In the genomic region with DNA sequence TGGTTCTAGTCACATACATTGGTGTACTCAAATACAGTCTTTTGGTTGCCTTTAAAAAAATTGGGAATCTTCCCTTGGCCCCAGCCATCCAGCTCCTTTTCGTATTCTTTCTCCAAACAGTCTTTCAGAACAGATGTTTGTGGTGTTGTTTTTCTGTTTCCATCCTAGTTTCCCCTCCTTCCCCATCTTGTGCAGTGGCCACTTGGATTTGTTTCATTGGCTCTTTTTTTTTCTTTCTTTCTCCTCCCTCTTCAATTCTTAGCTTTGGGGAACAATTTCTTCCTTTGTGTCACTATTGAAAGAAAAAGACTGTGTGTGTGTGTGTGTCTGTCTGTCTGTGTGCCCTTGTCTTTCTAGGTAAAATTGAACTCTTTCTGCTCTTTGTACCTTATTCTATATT, we compare ENCODE assay signal across 8 mouse cellular contexts. TPM values are rescaled to one million over a fixed set of nuclear protein-coding genes. Genes with fewer than 3 reads are reported as not detected.
A peak's percentile ranks its signal among the peaks of the same experiment; 100 is the strongest.
DNase-seq lines count a peak whose midpoint lies in the region; ATAC-seq and TF ChIP-seq lines count a peak whose summit lies in the region.
"Had no signal": no experiment of that assay in that cellular context is flagged by ENCODE, and none has a peak within 500 bp of the region (broad histone marks: within the 10 kb centered on the region; RNA-seq: fewer than 3 reads in every experiment).

No protein-coding gene starts in this region.

- H3K9me3 ChIP-seq in lung, embryonic 15.5 days: no peaks in the 10 kb centered on the region
- H3K9me3 ChIP-seq in limb, embryonic 11.5 days (ENCODE audit: control insufficient read depth, low read length): no peaks in the 10 kb centered on the region

- intact Hi-C loops in left cerebral cortex, postnatal 14 days (cut with DNase I): no loop called here

- peaks cover 37% of the 10 kb centered on the region for H3K36me3 ChIP-seq in lung, embryonic 15.5 days
- H3K36me3 ChIP-seq in limb, embryonic 11.5 days (ENCODE audit: control insufficient read depth, insufficient read depth, low read length): no peaks in the 10 kb centered on the region; the same call in 1 of the 2 replicates
- H3K36me3 ChIP-seq in small intestine, adult 2 months (ENCODE audit: control insufficient read depth, insufficient read depth, low read length): peaks cover 32% of the 10 kb centered on the region

- no peak for TF ChIP-seq CTCF in embryonic fibroblast, embryonic 13.5 days (IDR thresholded peaks at IDR 0.05; ENCODE audit: borderline replicate concordance, insufficient read depth, low read length)
- TF ChIP-seq CTCF in small intestine, adult 2 months (IDR thresholded peaks at IDR 0.05; ENCODE audit: extremely low read depth, insufficient read length, insufficient replicate concordance, low read depth, low read length): no peak

- peak overlapping the region; percentile 74 for H3K9ac ChIP-seq in lung, embryonic 15.5 days
- H3K9ac ChIP-seq in limb, embryonic 11.5 days (ENCODE audit: low read length): no peak overlapping the region

- no peak; the same call in 1 of the 2 replicates for TF ChIP-seq POLR2A in embryonic fibroblast, embryonic 13.5 days (IDR thresholded peaks at IDR 0.05; ENCODE audit: low read depth, low read length)
- no peak for TF ChIP-seq POLR2A in small intestine, adult 2 months (IDR thresholded peaks at IDR 0.05; ENCODE audit: low read depth, low read length)

- H3K4me2 ChIP-seq in lung, embryonic 15.5 days: peak overlapping the region; percentile 68
- H3K4me2 ChIP-seq in limb, embryonic 11.5 days (ENCODE audit: low read depth, severe bottlenecking): peak overlapping the region; percentile 59

- peak overlapping the region; percentile 56 for H3K4me3 ChIP-seq in lung, embryonic 15.5 days
- peak overlapping the region; percentile 72 for H3K4me3 ChIP-seq in embryonic fibroblast, embryonic 13.5 days (ENCODE audit: insufficient read depth, low read length)
- peak overlapping the region; percentile 67 for H3K4me3 ChIP-seq in limb, embryonic 11.5 days (ENCODE audit: low read depth, low read length)
- H3K4me3 ChIP-seq in small intestine, adult 2 months (ENCODE audit: low read depth, low read length): no peak overlapping the region; the same call in 1 of the 2 replicates

- H3K27me3 ChIP-seq in lung, embryonic 15.5 days: no peaks in the 10 kb centered on the region
- H3K27me3 ChIP-seq in limb, embryonic 11.5 days (ENCODE audit: control insufficient read depth, insufficient read depth, low read length): no peaks in the 10 kb centered on the region
- H3K27me3 ChIP-seq in small intestine, adult 2 months (ENCODE audit: control insufficient read depth, insufficient read depth, low read length): no peaks in the 10 kb centered on the region

- H3K27ac ChIP-seq in lung, embryonic 15.5 days: peak overlapping the region; percentile 100
- H3K27ac ChIP-seq in embryonic fibroblast, embryonic 13.5 days (ENCODE audit: insufficient read depth, low read length): peak overlapping the region; percentile 98
- no peak overlapping the region for H3K27ac ChIP-seq in limb, embryonic 11.5 days (replicated peaks; ENCODE audit: low read depth, low read length)
- H3K27ac ChIP-seq in small intestine, adult 2 months (ENCODE audit: insufficient read depth, low read depth, low read length): peak overlapping the region; percentile 97; the same call in 1 of the 2 replicates

- no peak for ATAC-seq in lung, embryonic 15.5 days (ENCODE audit: borderline replicate concordance, extremely low read depth, low FRiP score, low TSS enrichment)
- no peak for ATAC-seq in limb, embryonic 11.5 days (ENCODE audit: insufficient number of reproducible peaks, low FRiP score, low TSS enrichment, low read depth)
- ATAC-seq in erythroid progenitor cell, adult 5-6 weeks (replicated peaks; ENCODE audit: low FRiP score, poor library complexity, severe bottlenecking): no peak

- DNase-seq in lung, postnatal 10 days: no peak
- no peak for DNase-seq in limb, embryonic 11.5 days (ENCODE audit: low spot score)
- DNase-seq in left cerebral cortex, postnatal 14 days (ENCODE audit: low spot score in 2 of 2): no peak

- 33% methylated on average over 1 of the region's 1 CpGs for WGBS in lung, embryonic 15.5 days
- 96% methylated on average over 1 of the region's 1 CpGs for WGBS in limb, embryonic 11.5 days
- 51% methylated on average over 1 of the region's 1 CpGs for WGBS in small intestine, adult 2 months

- H3K4me1 ChIP-seq in lung, embryonic 15.5 days: peaks cover 14% of the 10 kb centered on the region
- H3K4me1 ChIP-seq in embryonic fibroblast, embryonic 13.5 days (ENCODE audit: control insufficient read depth, insufficient read depth, low read length): no peaks in the 10 kb centered on the region
- 0 out of 2 replicates have a peak, but pooled peaks cover 2% of the 10 kb centered on the region for H3K4me1 ChIP-seq in limb, embryonic 11.5 days (ENCODE audit: control insufficient read depth, insufficient read depth, low read length)
- peaks cover 3% of the 10 kb centered on the region; the same call in 1 of the 2 replicates for H3K4me1 ChIP-seq in small intestine, adult 2 months (ENCODE audit: control insufficient read depth, insufficient read depth, insufficient read length, low read length)

RNA-seq across cellular contexts. Expression of gene Cflar, which starts 3.1 kb away (rescaled TPM):
- polyA plus RNA-seq in lung, embryonic 15.5 days (2015; fragmentation: Nextera tagmentation; extraction: Ambion mirVana): 41.0 and 44.2 TPM in 2 replicates
- polyA plus RNA-seq in embryonic fibroblast, embryonic 13.5 days (2011; ENCODE audit: insufficient read length, low read depth, missing spikeins): 51.2 and 68.0 TPM in 2 replicates
- polyA plus RNA-seq in limb, embryonic 11.5 days (2014; fragmentation: Nextera tagmentation; extraction: Ambion mirVana): 25.6 and 27.4 TPM in 2 replicates
- polyA plus RNA-seq in small intestine, adult 2 months (2012; rRNA removed): 9.8 and 29.5 TPM in 2 replicates
- total RNA-seq in left cerebral cortex, postnatal 14 days (2021): 10 to 100 TPM; 24.0 to 24.5 TPM
- total RNA-seq in erythroid progenitor cell, adult 5-6 weeks (2015; ENCODE audit: low replicate concordance): 19.1 and 45.7 TPM in 2 replicates
- total RNA-seq in erythroid progenitor cell, adult 5-6 weeks (2017; ENCODE audit: low replicate concordance): 38.1 and 40.9 TPM in 2 replicates

RNA-seq across cellular contexts. Expression of gene Als2cr12, which starts 18.6 kb away (rescaled TPM):
- polyA plus RNA-seq in lung, embryonic 15.5 days (2015; fragmentation: Nextera tagmentation; extraction: Ambion mirVana): 0.10 TPM in 1 of 2 replicates, not detected in the other
- 0.55 TPM in 1 of 2 replicates, not detected in the other for polyA plus RNA-seq in embryonic fibroblast, embryonic 13.5 days (2011; ENCODE audit: insufficient read length, low read depth, missing spikeins)
- polyA plus RNA-seq in limb, embryonic 11.5 days (2014; fragmentation: Nextera tagmentation; extraction: Ambion mirVana): not detected in 2 replicates
- 0.06 and 0.47 TPM in 2 replicates for polyA plus RNA-seq in small intestine, adult 2 months (2012; rRNA removed)
- not detected for total RNA-seq in left cerebral cortex, postnatal 14 days (2021)
- total RNA-seq in erythroid progenitor cell, adult 5-6 weeks (2015; ENCODE audit: low replicate concordance): not detected in 2 replicates
- not detected in 2 replicates for total RNA-seq in erythroid progenitor cell, adult 5-6 weeks (2017; ENCODE audit: low replicate concordance)
- polyA plus RNA-seq: brain, embryonic 14.5 days had no signal
